Mouse (Mus musculus) T-helper 17 cell (primary cell): Measurements from ENCODE around the gene Gm13762.
"Not testable (repeated sequence)": the region's sequence is repeated elsewhere in the genome, so short reads cannot be mapped to it uniquely, and the experiment has no call there.

Experiments
- in situ Hi-C, 2 experiments: fragments of 300-600 bp; cut with MboI, MseI; formaldehyde crosslinking; loops; 1 replicate in 1 of 2; 2 replicates in 1 of 2; pipeline ENCODE4 v1.15.1; 2025; ENCODE audit warnings: high pct_unique_total_duplicates in 2 of 2

Gm13762 gene

GRCm38 (mm10) chr2:88980181-88980580 is at the start of gene Gm13762:
Gene Gm13762 (minus strand): TSS chr2:88980281.
- in situ Hi-C loops: no loop called here

DNA sequence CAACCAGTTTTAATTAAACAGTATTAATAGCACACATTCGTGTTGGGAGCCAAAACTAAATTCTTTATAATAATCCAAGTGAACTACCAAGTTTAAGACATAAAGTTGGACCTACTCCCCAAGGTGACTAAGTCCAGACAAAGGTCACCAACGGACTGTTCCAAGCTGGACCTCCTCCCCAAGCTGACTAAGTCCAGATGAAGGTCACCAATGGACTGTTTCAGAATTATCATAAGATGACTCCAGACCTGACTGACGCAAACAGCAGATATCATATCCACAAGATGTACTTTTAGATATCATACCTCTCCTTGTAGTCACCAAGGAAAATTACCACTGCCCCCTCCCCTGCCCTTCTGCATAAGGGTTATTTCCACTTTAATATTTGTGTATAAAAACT is 41.4 kb upstream of the Gm13762 start:
- in situ Hi-C loops: not testable (repeated sequence)

DNA sequence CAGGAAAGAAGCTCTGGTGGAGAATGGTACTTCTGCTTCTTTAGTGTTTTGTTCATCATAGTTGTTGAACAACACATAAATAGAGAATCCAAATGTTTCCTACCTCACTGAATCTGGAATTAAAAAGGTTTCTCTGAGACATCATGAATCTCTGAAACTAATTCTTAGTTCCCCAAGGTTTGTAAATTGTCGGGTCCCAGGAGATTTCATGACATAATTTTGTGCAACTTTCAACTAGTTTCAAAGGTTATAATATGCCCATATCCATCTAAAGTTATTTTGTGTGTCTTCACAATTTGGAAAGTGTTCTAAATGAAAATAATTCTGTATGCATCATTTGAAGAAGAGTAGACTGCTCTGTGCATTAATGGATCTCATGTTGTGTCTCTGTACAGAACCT is 38.2 kb upstream of the Gm13762 start, which contains the start of gene Olfr1216:
Gene Olfr1216, minus strand, starts transcription at position 101 of the 400 bp plus-strand sequence.
- in situ Hi-C loops: no loop called here

DNA sequence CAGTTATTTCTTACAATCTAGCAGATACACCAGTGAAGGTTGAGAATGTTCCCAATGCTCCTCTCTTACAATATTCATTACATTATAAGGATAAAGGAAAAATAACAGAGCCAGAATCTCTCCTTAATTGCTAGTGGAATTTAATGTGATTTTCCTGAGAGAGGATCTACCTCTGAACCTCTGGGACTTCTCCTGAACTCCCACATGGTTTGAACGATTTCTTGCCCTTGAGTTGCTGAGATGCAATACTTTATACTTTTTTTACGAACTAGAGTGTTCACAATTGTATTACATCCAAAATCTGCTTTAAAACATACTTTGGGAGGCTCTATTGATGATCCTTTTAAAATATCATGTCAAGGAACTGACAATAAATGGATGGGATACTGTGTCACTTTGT is 26.8 kb upstream of the Gm13762 start, which contains the start of gene Olfr1215:
Gene Olfr1215, minus strand, starts transcription at position 101 of the 400 bp plus-strand sequence.
- in situ Hi-C loops: no loop called here

DNA sequence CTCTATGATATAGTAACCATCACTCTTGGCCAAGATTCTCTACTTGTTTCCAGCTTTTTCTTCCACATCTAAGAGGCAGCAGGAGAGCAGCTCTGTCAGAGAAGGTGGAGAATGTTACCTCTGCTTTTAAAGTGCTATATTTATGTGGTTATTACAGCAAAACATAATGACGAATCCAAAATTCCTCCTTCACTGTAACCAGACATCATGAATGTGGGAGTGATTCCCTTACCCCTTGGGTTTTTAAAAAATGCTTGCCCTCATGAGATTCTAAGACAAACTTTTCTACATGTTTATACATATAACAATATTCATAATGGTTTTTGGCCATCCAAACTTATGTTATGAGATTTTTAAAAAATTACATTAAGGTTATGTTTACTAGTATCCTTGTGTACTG is 12.5 kb upstream of the Gm13762 start, which contains the start of gene Olfr1214:
Gene Olfr1214, minus strand, starts transcription at position 101 of the 400 bp plus-strand sequence.
- in situ Hi-C loops: no loop called here

DNA sequence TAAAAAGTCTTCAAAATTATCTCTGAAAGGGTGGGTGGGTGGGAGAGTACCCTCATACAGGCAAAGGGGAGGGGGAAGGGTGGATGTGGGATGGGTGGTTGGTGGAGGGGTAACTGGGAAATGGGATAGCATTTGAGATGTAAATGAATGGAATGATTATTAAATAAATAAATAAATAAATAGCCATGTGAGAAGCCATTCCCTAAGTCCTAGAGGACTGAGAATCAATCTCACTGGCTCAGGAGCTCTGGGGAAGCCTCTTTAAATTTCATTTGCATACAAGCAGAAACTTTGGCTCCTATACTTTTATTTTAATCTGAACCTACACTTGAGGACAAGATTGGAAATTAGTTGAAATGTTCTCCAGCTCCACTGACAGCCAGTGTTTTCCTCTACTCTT is 26.4 kb downstream of the Gm13762 start, which contains the start of gene Olfr1212:
Gene Olfr1212, plus strand, starts transcription at position 301 of the 400 bp plus-strand sequence.
- in situ Hi-C loops: no loop called here

DNA sequence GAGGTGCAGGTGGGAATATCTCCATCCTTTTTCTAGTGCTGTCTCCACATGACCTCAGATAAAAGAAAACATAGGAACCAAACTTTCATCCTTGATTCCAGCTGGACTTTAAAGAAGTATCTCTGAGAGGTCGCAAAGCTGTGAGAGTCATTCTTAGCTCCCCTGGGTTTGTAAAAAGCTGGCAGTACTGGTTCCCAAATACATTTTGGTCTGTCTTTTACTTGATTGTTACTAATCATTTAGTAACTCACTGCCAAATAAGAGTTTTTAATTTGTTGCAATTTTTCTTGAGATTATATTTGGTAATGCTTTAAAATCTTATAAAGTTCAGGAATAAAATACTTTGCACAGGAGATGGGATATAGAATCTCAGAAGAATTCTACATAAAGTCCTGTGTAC is 42.1 kb downstream of the Gm13762 start, which contains the start of gene Olfr1211:
Gene Olfr1211, minus strand, starts transcription at position 101 of the 400 bp plus-strand sequence.
- in situ Hi-C loops: no loop called here
